Mouse (Mus musculus): ENCODE measurements around the gene Atpaf2. TPM values are rescaled to one million over a fixed set of nuclear protein-coding genes. Genes with fewer than 3 reads are reported as not detected.

Atpaf2 gene
- 10 to 100 TPM; 16.3 to 19.5 TPM for total RNA-seq (2023)

DNA sequence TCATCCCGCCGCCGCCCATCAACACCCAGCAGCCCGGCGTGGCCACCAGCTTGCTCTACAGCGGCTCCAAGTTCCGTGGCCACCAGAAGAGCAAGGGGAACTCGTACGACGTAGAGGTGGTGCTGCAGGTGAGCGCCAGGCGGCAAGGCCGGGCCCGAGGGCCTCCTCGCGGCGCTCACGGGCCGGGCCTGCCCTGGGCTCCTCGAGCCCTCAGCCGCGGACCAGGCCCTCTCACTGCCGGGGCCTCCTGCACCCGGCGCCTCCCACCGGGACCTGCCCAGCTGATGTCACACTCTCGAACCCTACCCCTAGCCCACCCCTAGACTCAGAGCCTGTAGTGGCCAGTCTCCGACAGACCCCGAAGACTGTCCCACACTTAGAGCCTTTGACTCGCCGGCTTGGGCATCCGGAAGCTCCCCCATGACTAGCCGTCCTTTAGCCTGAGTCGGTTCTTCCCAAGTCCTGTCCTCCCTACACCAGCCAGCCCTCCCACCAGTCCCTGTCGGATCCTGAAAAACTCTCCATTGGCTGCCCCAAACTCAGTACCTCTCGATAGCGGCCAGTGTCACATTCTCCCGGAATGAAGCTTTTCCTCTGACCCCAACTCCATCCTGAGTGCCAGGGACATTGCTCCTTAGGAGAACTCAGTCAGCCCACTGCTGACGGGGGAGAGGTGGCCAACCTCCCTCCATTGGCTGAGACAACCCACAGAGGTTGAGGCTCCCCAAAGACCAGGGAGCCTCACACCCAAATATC is at the start of gene Atpaf2:
Gene Atpaf2 (minus strand): TSS at position 741 of the 756 bp plus-strand sequence.

GRCm38 (mm10) chr11:60454080-60454744 is 36.0 kb upstream of the Atpaf2 start, which contains the start of gene Drg2:
Drg2 (plus strand) TSS chr11:60454591.

DNA sequence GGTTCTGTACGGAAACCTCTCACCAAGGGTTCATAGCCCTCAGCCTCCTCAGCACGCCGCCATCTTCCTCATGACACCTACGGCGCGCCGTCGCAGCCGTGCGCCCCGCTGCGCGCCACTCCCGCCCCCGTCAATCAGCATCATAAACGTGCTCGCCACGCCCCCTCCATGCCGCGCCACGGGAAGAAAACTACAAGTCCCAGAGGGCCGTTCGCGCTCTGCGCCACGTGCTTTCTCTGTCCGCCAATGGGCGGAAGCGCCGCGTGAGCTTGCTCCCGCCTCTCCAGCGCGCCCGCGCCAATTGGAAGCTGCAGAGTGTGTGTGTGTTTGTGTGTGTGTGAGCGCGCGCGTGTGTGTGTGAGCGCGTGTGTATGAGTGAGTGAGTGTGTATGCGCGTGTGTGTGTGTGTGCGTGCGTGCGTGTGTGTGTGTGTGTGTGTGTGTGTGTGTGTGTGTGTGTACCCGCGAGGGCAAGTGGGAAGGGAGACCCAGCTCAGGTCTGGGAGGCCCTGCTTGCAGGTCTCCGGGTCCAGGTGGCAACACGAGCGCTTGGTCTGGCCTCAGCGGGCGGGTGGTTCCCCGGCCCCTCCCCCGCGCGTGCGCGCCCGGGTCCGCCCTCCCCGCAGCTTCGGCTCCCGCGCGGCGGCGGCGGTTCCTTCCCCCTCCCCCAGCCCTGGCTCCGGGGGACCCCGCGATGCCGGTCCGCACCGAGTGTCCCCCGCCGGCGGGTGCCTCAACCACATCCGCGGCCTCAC is 1.1 kb downstream of the Atpaf2 start, which contains the start of gene Gid4:
Gene Gid4 (plus strand): TSS at position 183 of the 754 bp plus-strand sequence.

DNA sequence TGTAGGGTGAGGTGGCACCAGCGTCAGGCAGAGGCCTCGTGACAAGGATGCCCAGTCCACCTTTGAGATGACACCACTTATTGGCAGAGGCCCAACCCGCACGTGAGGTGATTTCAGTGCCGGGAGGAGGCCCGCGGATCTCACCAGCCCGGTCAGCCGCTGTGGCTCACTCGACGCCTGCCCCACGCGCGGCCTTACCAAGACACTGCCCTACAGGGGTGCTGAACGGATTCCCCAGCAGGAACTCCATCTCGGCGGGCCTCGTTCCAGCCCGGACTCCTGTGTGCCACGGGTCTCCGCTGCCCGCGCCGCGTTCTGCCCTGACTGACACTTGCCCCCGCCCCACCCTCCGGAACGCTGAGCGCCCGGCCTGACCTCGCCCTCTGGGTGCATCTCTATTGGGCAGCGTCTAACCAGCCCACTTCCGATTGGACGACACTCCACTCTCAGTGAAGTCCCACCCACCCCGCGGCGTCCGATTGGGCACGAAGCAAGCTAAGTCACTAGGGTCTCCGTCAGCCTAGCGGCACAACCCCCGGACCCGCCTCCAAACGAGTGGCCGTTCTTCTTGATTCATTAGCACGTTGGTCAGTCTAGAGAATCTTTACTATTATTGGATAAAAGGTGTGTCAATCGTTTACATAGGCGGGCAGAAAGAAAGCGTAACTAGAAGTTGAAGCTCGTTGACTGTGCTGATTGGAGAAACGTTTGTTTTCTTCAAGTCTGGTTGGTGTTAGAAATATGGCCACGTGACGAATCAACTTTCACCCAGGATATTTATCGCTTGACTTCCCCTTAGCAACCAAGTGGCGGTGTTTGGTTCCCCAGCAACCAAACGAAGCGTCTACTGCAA is 65.5 kb downstream of the Atpaf2 start, which contains the start of the genes Tom1l2 and Drc3:
Gene Tom1l2 (minus strand): TSS at position 347 of the 853 bp plus-strand sequence.
Gene Drc3 (plus strand): TSS at position 771 of the 853 bp plus-strand sequence.

Other genes with a start within 250 kb of the Atpaf2 start
- 100 to 1,000 TPM; 135 to 147 TPM for gene Srebf1, start 195.9 kb downstream of the Atpaf2 start, total RNA-seq (2023)
- 10 to 100 TPM; 23.3 to 27.6 TPM for gene Tom1l2, start 65.6 kb downstream of the Atpaf2 start, total RNA-seq (2023)
- gene Drc3, start 65.1 kb downstream of the Atpaf2 start, total RNA-seq (2023), result under 1 TPM in 1 of 2 experiments, not detected in 1; 0.26 TPM
- gene Gid4, start 1.3 kb downstream of the Atpaf2 start, total RNA-seq (2023), result 10 to 100 TPM; 11.8 to 13.3 TPM
- gene Drg2, start 36.1 kb upstream of the Atpaf2 start, total RNA-seq (2023), result 10 to 100 TPM; 31.7 to 38.2 TPM
- under 1 TPM; 0.24 to 0.29 TPM for gene Myo15, start 50.9 kb upstream of the Atpaf2 start, total RNA-seq (2023)
- 10 to 100 TPM; 57.3 to 58.0 TPM for gene Alkbh5, start 117.9 kb upstream of the Atpaf2 start, total RNA-seq (2023)

Data from monocyte, adult 59 days (primary cell).